Mouse (Mus musculus): ENCODE data around the gene Dram1. TPM values are rescaled to one million over a fixed set of nuclear protein-coding genes. Genes with fewer than 3 reads are reported as not detected.

Dram1 gene
- total RNA-seq, 2 experiments from 2014 or later = 36.0 to 46.2 TPM

DNA sequence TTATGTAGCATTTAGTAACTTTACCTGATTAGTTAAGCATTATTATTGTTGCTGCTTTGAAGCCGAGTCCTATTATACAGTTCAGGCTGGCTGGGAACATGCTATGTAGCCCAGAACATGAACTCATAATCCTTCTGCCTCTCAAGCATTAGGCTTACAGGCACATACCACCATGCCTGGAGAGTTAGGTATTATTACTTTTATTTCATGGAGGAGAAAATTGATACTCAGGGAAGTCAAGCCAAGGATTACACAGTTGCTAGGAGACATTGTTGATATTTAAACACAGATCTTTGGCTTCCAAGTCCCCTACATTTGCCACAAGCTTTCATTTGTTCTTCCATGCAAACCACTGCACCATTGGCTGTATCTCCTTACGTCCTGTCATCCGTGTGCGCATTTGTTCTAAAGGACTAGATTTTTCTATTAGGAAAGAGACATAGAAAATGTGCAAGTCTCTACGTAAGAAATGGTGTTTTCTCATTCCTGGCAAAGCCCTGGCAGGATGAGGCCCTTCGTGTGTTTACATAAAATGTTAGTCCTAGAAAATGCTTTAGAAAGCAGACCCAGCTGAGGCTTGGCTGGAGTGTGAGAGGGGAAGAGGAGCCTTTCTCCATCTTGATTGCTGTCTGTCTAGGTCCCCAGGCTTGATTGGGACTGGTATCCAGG is 76.9 kb downstream of the Dram1 start:
- ATAC-seq (ENCODE audit: poor library complexity, severe bottlenecking) = no peak

DNA sequence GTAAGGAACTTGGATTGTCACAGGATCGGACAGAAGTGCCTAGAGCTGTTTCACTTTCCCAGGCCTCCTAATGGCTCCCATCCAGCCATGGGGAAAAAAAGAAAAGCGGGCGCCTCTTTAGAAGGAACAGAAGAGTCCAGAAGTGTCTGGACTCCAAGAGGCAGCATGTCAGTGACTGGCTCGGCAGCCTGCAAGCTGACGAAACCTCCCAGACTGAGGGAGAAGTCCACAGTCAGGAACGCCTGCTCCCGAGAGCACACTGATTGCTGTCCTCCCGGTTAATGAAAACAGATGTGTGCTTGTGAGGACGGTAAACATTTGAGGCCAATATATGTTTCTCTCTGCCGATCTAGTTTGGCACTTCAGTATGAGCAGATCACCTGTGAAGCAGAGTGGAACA is 81.9 kb downstream of the Dram1 start:
- ATAC-seq (ENCODE audit: poor library complexity, severe bottlenecking) = no peak

DNA sequence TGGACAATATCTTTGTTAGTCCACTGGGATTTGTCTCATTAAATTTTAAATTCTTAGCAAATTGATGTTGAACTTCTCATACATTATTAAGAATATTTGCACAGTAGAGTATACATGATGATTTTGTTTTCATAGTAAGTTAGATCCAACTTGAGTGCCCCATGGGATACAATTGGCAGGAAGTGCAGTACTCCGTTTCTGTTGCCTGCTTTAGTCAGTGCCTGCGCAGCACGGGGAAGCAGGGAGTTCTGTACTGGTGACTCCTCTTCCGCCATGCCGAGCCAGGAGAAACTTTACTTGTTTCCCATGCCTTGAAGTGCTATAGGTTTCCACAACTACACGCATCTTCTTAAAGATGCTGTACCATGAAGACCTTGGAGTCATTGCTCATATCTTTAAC is 83.8 kb downstream of the Dram1 start:
- ATAC-seq (ENCODE audit: poor library complexity, severe bottlenecking) = no peak

DNA sequence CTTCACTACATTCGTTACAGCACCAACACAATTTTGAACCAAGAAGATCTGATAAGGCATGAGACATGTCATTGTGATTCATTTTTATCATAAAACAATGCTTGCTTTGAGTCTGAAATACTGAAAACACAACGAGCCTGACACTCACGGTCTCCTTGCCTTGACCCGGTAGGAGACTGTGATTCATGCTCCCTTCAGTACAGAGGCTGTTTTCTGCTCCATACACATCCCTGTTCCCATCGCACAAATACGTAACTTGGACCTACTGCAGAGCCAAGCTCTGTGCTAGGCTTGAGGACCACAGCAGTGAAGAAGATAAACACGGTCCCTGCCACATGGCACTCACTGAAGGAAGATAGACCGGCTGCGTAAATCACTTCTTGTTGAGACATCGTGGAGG is 90.8 kb downstream of the Dram1 start:
- ATAC-seq (ENCODE audit: poor library complexity, severe bottlenecking) = no peak

DNA sequence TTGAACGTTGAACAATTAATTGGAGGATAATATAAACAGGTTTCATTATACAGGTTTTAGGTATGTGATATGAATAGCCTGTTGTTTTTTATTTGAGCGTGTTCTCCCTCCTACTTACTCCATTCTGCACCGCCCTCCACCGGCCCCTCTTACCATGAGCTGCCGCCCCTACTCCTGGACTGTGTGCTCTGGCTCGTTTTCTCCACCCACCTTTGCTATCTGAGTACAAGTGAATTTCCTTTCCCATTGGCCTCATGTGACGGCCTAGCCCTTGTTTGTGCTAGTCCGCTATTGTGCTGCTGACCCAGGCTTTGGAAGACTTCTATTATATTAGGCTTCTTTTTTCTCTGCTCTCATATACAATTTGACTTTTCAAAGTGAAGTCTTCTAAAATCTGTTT is 91.6 kb downstream of the Dram1 start:
- ATAC-seq (ENCODE audit: poor library complexity, severe bottlenecking) = no peak

DNA sequence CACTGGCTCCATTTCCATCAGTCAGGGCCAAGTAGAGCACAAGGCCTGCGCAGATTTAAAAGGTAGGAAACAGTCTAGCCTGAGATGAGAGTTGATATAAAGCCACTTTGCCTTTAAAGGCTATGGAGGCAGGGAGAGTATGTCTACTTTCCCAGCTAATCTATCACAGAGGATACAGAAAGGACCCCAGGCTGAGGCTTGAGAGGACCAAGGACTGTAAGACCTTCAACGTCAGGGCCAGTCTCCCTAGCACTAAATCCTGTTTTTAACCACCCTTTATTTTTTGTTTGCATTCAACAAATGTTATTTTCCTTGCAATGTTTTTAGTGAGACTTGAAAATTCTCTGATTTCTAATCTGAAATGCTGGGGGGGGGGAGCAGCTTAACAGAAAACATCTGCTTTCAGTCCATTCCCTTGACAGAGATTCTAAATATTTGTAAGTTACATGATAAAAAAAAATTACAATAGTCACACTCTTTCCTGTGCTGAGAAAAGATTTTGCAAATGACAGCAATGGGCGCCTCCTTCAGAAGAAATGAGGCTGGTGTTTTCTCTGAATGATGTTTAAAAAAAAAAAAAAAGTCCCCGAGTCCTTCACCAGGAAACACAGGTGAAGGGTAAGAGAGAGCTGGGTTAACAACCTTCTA is 94.4 kb downstream of the Dram1 start:
- ATAC-seq (ENCODE audit: poor library complexity, severe bottlenecking) = no peak

DNA sequence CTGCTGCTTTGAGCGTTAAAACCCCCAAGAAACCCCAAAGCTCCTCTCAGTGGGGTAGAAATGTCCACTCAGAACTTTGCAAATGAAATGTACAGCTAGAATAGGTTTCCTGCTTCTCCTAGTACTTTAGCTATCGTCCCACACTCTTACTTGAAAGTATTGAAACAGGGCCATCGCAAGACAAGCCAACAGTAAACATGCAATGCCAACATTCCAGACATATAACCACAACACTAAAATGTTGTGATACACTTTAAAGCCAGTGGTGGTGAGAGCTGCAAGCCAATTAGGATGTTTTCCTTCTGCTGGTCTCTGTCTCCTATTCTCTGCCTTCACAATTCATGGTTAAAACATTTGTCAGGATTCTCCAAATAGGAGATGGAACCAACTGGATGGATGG is 97.2 kb downstream of the Dram1 start:
- no peak for ATAC-seq (ENCODE audit: poor library complexity, severe bottlenecking)

DNA sequence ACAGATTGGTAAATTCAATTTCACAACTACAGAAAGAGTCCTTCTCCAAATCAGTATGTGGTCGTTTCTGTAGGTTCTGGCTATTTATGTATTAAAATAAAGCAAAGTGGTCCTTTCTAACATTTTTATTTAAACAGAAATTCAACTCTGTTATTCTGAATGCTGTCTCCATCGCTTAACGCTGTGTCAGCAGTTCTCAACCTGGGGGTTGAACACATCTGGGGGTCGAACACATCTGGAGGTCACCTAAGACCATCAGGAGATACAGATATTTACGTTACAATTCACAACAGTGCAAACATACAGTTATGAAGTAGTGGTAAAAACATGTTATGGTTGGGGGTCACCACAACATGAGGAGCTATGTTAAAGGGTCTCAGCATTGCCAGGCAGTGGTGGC is 104.8 kb downstream of the Dram1 start:
- ATAC-seq (ENCODE audit: poor library complexity, severe bottlenecking) = no peak

Other genes with a start within 250 kb of the Dram1 start
- gene Parpbp, start 232.1 kb downstream of the Dram1 start, total RNA-seq (2015) = 19.4 and 24.5 TPM in 2 replicates
- 23.1 and 24.3 TPM in 2 replicates for gene Parpbp, start 232.1 kb downstream of the Dram1 start, total RNA-seq (2017)
- 35.4 and 37.0 TPM in 2 replicates for gene Nup37, start 232.1 kb downstream of the Dram1 start, total RNA-seq (2015)
- gene Nup37, start 232.1 kb downstream of the Dram1 start, total RNA-seq (2017) = 40.8 and 42.3 TPM in 2 replicates
- 83.1 and 94.6 TPM in 2 replicates for gene Washc3, start 178.0 kb downstream of the Dram1 start, total RNA-seq (2015)
- 38.2 and 53.5 TPM in 2 replicates for gene Washc3, start 178.0 kb downstream of the Dram1 start, total RNA-seq (2017)
- gene Gnptab, start 52 bp upstream of the Dram1 start, total RNA-seq (2015) = 55.8 and 57.4 TPM in 2 replicates
- 29.4 and 33.3 TPM in 2 replicates for gene Gnptab, start 52 bp upstream of the Dram1 start, total RNA-seq (2017)
- gene Sycp3, start 80.5 kb upstream of the Dram1 start, total RNA-seq (2015) = not detected in 2 replicates
- 0.62 TPM in 1 of 2 replicates, not detected in the other for gene Sycp3, start 80.5 kb upstream of the Dram1 start, total RNA-seq (2017)
- 19.5 and 23.3 TPM in 2 replicates for gene Chpt1, start 125.0 kb upstream of the Dram1 start, total RNA-seq (2015)
- gene Chpt1, start 125.0 kb upstream of the Dram1 start, total RNA-seq (2017) = 15.5 and 18.5 TPM in 2 replicates
- not detected in 2 replicates for gene Mybpc1, start 226.1 kb upstream of the Dram1 start, total RNA-seq (2015)
- not detected in 2 replicates for gene Mybpc1, start 226.1 kb upstream of the Dram1 start, total RNA-seq (2017)

Data from megakaryocyte, adult 5-6 weeks (primary cell).